Mouse (Mus musculus): ENCODE measurements around the gene Mrps36. TPM values are rescaled to one million over a fixed set of nuclear protein-coding genes. Genes with fewer than 3 reads are reported as not detected.
"Not testable (repeated sequence)": the region's sequence is repeated elsewhere in the genome, so short reads cannot be mapped to it uniquely, and the experiment has no call there.

Mrps36 gene
- total RNA-seq (2021) = 100 to 1,000 TPM; 111 to 155 TPM
- long read RNA-seq, experiment 1, transcript Mrps36-203 (4 exons, 701 nt) = major isoform, 18 of 25 reads
- long read RNA-seq, experiment 1, partial matches to known transcripts = 0 of 25 reads
- long read RNA-seq, experiment 1, other reads (novel, unspliced or antisense) = 4 of 25 reads
- long read RNA-seq, experiment 2, transcript Mrps36-202 (4 exons, 571 nt) = minor isoform, 10 of 109 reads
- long read RNA-seq, experiment 2, transcript Mrps36-203 (4 exons, 701 nt) = major isoform, 83 of 109 reads
- long read RNA-seq, experiment 2, partial matches to known transcripts = 2 of 109 reads
- long read RNA-seq, experiment 2, other reads (novel, unspliced or antisense) = 12 of 109 reads

DNA sequence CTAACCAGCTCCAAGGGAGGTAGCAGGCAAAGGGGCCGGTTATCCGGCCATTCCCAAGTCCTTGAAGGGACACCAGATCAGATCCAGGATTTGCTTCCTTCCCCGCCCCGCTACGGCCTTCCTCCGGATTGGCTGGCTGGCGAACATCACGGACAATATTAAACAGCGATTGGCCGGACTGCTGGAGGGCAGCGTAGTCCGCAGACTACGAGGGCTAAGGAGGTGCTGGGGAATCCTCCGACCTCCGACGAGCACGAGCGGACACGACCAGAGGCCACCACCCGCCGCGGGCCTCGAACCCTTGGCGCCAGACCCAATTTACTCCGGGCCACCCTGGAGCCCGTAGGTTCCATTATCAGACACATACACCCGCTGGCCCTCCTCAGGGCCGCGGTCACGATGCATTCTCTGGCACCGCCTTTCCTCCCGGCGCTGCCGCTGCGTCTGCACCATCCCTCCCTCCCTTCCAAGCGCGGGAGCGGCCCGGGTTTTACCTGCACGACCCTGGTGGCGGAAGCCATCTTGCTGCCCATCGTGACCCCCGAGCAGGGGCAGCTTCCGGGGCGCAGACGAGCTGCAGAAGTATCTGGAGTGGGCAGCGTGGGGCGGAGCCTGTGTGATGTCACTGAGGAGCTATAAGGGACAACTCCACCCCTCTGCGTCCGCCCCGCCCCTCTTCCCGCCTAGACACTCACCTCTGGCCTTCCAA lies at the start of gene Mrps36:
Mrps36 (minus strand) TSS at position 624 of the 709 bp plus-strand sequence.
- peak; percentile 88 to 92 for DNase-seq (ENCODE audit: low spot score in 2 of 2)

- no peak for DNase-seq (ENCODE audit: low spot score in 2 of 2)
These were observed 44.6 kb upstream of the Mrps36 start for GRCm38 (mm10) chr13:100789083-100789482.

DNA sequence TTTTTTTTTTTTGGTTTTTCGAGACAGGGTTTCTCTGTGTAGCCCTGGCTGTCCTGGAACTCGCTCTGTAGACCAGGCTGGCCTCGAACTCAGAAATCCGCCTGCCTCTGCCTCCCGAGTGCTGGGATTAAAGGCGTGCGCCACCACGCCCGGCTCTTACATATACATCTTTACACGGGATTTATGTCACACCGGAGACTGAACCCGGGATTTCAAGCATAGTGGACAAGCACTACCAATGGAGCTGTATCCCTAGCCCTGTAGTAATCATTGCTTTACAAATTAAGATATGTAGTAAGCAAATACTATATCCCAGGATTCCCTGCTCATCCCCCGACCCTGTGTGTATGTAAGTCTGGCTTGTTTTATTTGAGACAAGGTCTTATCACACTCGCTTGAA lies 43.6 kb upstream of the Mrps36 start:
- DNase-seq (ENCODE audit: low spot score in 2 of 2) = not testable (repeated sequence)

DNA sequence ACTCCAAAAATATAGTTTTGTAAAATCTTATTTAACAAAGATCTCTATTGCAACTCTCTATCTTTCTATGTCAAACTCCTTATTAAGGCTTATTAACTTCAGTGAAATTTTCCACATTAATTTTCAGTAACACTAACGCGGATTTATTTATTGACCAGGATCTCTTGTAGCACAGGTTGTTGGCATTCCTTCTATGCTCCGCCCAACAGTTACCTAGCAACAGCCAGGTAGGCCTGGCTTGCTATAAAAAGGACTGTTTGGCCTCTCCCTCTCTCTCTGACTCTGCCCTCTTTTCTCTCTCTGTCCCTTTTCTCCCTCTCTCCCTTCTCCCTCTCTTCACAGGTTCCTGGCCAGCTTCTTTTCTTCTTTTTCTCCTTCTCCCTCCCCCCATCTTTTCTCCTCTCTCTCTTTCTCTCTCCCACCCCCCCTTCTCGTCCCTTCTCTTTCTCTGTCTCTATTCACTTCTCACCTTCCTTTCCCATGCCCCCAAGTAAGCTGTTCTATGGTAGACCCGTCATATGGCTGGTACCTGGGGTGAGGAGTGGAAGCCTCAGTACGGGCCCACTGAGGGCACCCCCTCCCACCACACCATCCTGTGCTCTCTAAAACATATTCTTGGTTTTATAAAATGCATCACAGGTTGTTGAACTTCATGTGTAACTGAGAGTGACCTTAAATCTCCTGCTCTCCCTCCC lies 43.0 kb upstream of the Mrps36 start:
- DNase-seq (ENCODE audit: low spot score in 2 of 2) = no peak

DNA sequence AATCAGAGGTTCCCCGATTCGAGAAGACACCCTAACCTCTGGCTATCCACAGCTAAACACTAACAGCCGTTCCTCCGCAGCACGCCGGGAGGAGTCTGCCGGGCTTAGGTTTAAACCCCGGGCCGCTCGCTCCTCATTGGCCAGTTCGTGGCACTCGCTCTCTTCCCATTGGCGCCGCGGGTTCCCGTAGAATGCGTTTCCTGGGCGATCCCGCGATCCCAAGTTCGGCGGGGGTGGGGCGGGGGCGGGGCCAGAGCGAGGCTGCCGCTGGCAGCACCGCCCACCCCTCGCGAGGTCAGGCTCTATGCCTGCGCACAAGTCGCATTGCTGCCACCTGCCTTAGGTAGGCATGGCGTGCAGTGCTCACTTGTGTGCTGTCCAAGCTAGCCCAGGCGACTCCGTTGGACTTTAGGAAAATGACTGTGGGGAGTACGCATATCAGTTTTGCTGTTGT lies 42.0 kb upstream of the Mrps36 start, which contains the start of gene Ccnb1:
Ccnb1 (minus strand) TSS at position 157 of the 454 bp plus-strand sequence.
- DNase-seq (ENCODE audit: low spot score in 2 of 2) = peak; percentile 82 to 86

DNA sequence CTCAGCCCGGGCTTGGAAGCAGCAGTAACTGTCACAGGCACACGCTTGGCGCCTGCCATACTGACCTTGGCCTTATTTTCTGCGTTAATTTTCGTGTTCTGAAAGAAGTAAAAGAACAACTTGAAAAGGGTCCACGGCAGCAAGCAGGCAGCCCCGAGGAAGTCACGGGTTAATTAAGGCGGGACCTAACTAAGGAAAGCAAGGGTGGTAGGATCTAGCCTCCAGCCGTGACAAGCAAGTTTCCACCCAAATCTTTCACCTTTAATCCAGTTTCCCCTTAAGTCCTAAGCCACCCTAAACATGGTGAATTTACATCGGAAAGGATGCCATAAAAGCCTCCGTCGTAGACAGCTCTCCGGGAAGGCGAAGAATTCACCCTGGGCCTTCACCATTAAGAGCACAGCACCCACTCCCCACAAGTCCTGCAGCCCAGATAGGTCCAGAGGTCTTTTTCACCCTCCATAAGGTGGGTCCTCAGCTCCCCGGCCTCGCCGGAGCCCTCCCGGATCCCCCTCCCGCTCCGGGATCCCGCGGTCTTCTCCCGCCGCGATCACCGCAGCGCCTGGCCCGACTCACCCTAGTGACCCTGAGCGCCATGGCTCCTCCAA lies 41.5 kb upstream of the Mrps36 start:
- no peak for DNase-seq (ENCODE audit: low spot score in 2 of 2)

GRCm38 (mm10) chr13:100777491-100777890 lies 33.0 kb upstream of the Mrps36 start:
- DNase-seq (ENCODE audit: low spot score in 2 of 2) = no peak

DNA sequence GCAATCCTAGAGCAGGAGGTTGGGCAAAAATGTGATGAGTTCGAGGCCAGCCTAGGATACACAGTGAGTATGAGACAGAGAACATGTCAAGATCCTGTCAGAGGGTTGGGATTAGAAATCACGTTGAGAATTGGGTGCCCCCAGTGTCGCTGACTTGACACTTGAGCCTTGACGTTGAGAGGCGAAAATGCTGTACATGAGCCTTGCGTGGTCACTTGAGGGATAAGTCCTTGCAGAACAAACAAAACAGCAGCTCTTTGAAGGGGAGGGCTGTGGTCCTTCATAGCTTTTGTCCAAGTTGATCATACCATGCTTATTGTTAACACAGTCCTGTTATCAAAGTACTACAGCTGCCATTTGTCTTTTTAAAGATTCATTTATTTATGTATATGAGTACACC lies 32.3 kb upstream of the Mrps36 start:
- no peak for DNase-seq (ENCODE audit: low spot score in 2 of 2)

- DNase-seq (ENCODE audit: low spot score in 2 of 2) = no peak
These were observed 31.6 kb upstream of the Mrps36 start for GRCm38 (mm10) chr13:100776056-100776419.

DNA sequence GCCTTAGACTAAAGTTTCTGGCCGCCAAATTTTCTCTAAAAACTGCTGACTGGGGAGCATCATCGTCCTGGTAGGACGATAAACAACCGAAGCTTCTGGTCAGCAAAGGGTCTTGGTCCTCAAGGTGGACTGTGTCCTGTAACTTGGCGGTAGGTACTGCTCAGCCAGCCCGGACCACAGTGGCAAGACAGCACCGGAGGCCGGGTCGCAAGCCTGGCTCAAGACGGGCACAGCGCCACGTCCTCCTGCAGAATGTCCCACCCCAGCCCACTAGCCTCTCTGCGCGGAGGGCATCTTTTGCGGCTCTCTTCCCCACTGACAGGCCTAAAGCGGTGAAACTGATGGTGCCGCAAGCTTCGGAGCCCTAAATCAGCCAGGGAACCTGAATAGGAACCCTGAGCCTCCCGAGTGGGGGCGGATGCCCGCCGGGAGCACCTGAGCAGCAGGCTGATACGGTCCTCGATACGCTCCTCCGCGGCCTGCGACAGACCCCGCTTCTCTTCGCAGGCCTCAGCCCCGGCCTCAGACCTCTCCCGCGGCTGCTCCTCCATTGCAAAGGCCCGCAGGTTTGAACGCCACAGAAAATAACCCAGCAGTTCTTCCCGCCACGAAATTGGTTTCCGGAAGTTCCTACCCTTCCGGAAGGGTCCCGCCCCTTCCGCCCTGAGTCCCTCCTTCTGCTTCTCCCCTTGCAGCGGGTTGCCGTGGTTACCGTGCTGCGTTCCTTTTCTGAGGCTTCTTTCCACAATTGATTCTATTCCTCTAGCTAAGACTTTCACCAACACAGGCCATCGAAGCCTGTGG lies 31.0 kb upstream of the Mrps36 start, which contains the start of gene Cenph:
Cenph (minus strand) TSS at position 648 of the 804 bp plus-strand sequence.
- DNase-seq (ENCODE audit: low spot score in 2 of 2) = peak; percentile 69 to 73

GRCm38 (mm10) chr13:100774704-100775103 lies 30.2 kb upstream of the Mrps36 start:
- DNase-seq (ENCODE audit: low spot score in 2 of 2) = no peak

- DNase-seq (ENCODE audit: low spot score in 2 of 2) = no peak
These were observed 10.9 kb upstream of the Mrps36 start for GRCm38 (mm10) chr13:100755329-100755728.

GRCm38 (mm10) chr13:100754186-100754585 lies 9.7 kb upstream of the Mrps36 start:
- no peak for DNase-seq (ENCODE audit: low spot score in 2 of 2)

- DNase-seq (ENCODE audit: low spot score in 2 of 2) = no peak
These were observed 8.6 kb upstream of the Mrps36 start for GRCm38 (mm10) chr13:100753011-100753410.

- DNase-seq (ENCODE audit: low spot score in 2 of 2) = no peak
These were observed 8.1 kb upstream of the Mrps36 start for GRCm38 (mm10) chr13:100752529-100752928.

GRCm38 (mm10) chr13:100751402-100751801 lies 6.9 kb upstream of the Mrps36 start:
- no peak for DNase-seq (ENCODE audit: low spot score in 2 of 2)

GRCm38 (mm10) chr13:100750799-100751198 lies 6.3 kb upstream of the Mrps36 start:
- DNase-seq (ENCODE audit: low spot score in 2 of 2) = no peak

GRCm38 (mm10) chr13:100748638-100749037 lies 4.2 kb upstream of the Mrps36 start:
- DNase-seq (ENCODE audit: low spot score in 2 of 2) = no peak

- DNase-seq (ENCODE audit: low spot score in 2 of 2) = no peak
These were observed 1.6 kb upstream of the Mrps36 start for GRCm38 (mm10) chr13:100746090-100746489.

GRCm38 (mm10) chr13:100743346-100744035 lies 968 bp downstream of the Mrps36 start:
- no peak for DNase-seq (ENCODE audit: low spot score in 2 of 2)

Data from adrenal gland, adult 18-20 months (tissue).